Mouse (Mus musculus) adrenal gland, postnatal 14 days (tissue): ENCODE results near the gene Sirt2. TPM values are rescaled to one million over a fixed set of nuclear protein-coding genes. Genes with fewer than 3 reads are reported as not detected.

ENCODE experiments used
- DNase-seq: peaks from one replicate; pipeline ENCODE4 v3.0.0; 2021; ENCODE audit warnings: mixed read lengths
- total RNA-seq: library from RNA; stranded (reverse); gene quantifications from 2 replicates; pipeline ENCODE4 v1.2.3, GENCODE M21; 2021

Gene Sirt2
- total RNA-seq, 1 experiment from 2014 or later, result 66.5 TPM

GRCm38 (mm10) chr7:28766910-28767309 is 375 bp downstream of the Sirt2 start:
- no peak for DNase-seq

- no peak for DNase-seq
Measured at GRCm38 (mm10) chr7:28767462-28767965, 979 bp downstream of the Sirt2 start, which contains the start of gene Nfkbib. Gene Nfkbib, minus strand, starts transcription at chr7:28767512.

- DNase-seq, result no peak
Measured at GRCm38 (mm10) chr7:28769414-28769958, 3.0 kb downstream of the Sirt2 start.

GRCm38 (mm10) chr7:28770309-28770708 is 3.8 kb downstream of the Sirt2 start:
- no peak for DNase-seq

- DNase-seq, result peak; percentile 36
Measured at GRCm38 (mm10) chr7:28771867-28772266, 5.3 kb downstream of the Sirt2 start.

- DNase-seq, result no peak
Measured at GRCm38 (mm10) chr7:28773163-28773562, 6.6 kb downstream of the Sirt2 start.

- DNase-seq, result no peak
Measured at GRCm38 (mm10) chr7:28774164-28774563, 7.6 kb downstream of the Sirt2 start.

- no peak for DNase-seq
Measured at GRCm38 (mm10) chr7:28775129-28775528, 8.6 kb downstream of the Sirt2 start.

- DNase-seq, result no peak
Measured at GRCm38 (mm10) chr7:28778825-28779224, 12.3 kb downstream of the Sirt2 start.

- DNase-seq, result peak; percentile 93
Measured at GRCm38 (mm10) chr7:28780067-28780658, 13.6 kb downstream of the Sirt2 start.

- DNase-seq, result peak; percentile 47
Measured at GRCm38 (mm10) chr7:28780857-28781256, 14.3 kb downstream of the Sirt2 start.

- no peak for DNase-seq
Measured at GRCm38 (mm10) chr7:28781261-28781663, 14.7 kb downstream of the Sirt2 start.

GRCm38 (mm10) chr7:28785161-28785560 is 18.6 kb downstream of the Sirt2 start:
- no peak for DNase-seq

- DNase-seq, result peak; percentile 17
Measured at GRCm38 (mm10) chr7:28787884-28788283, 21.3 kb downstream of the Sirt2 start.

- peak; percentile 26 for DNase-seq
Measured at GRCm38 (mm10) chr7:28788307-28789195, 22.0 kb downstream of the Sirt2 start, which contains the start of gene Rinl. Gene Rinl, plus strand, starts transcription at chr7:28788969.

- DNase-seq, result no peak
Measured at GRCm38 (mm10) chr7:28789235-28789634, 22.7 kb downstream of the Sirt2 start.

GRCm38 (mm10) chr7:28790066-28790806 is 23.7 kb downstream of the Sirt2 start:
- peak; percentile 32 for DNase-seq

- peak; percentile 21 for DNase-seq
Measured at GRCm38 (mm10) chr7:28791706-28792105, 25.2 kb downstream of the Sirt2 start.

- DNase-seq, result no peak
Measured at GRCm38 (mm10) chr7:28792391-28793185, 26.1 kb downstream of the Sirt2 start.

GRCm38 (mm10) chr7:28793834-28794233 is 27.3 kb downstream of the Sirt2 start:
- DNase-seq, result peak; percentile 43

GRCm38 (mm10) chr7:28794496-28794895 is 28.0 kb downstream of the Sirt2 start:
- DNase-seq, result no peak
